Mouse (Mus musculus): ENCODE results near the gene Gsg1. TPM values are rescaled to one million over a fixed set of nuclear protein-coding genes. Genes with fewer than 3 reads are reported as not detected.

Gene Gsg1
- polyA plus RNA-seq, 1 experiment = 1.4 TPM

DNA sequence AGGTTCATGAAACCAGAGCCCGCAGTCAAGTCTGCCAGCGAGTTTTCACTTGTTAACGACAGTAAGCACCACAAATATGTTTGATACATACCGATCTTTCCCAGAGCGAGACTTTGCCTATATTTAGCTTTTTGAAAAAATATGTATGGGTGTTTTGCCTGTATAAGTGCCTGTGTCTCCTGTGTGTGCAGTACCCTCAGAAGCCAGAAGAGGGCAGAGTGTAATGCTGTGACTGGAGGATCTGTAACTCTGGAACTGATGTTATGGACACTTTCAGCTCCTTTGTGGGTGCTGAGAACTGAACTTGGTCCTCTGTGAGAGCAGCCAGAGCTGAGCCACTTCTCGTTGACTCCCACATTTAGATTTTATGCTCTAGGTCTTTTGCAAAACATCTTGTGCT lies 10.0 kb upstream of the Gsg1 start:
- 98% methylated on average over 6 of the region's 6 CpGs for WGBS
- no peak for TF ChIP-seq POLR2A (IDR thresholded peaks at IDR 0.05; ENCODE audit: low read depth, low read length)
- no peak for TF ChIP-seq CTCF (IDR thresholded peaks at IDR 0.05; ENCODE audit: extremely low read depth, insufficient read length, insufficient replicate concordance, low read depth, low read length)

GRCm38 (mm10) chr6:135262565-135262964 lies 8.4 kb upstream of the Gsg1 start:
- no peak overlapping the region for H3K27ac ChIP-seq (ENCODE audit: insufficient read depth, low read depth, low read length)
- 20% methylated on average over 2 of the region's 2 CpGs for WGBS
- TF ChIP-seq POLR2A (IDR thresholded peaks at IDR 0.05; ENCODE audit: low read depth, low read length) (no peak), CTCF (IDR thresholded peaks at IDR 0.05; ENCODE audit: extremely low read depth, insufficient read length, insufficient replicate concordance, low read depth, low read length) (no peak)

More for the DNA sequence above, 10.0 kb upstream of the Gsg1 start:
- Histone ChIP-seq H3K36me3 (ENCODE audit: control insufficient read depth, insufficient read depth, low read length) (no peaks in the 10 kb centered on the region), H3K27ac (ENCODE audit: insufficient read depth, low read depth, low read length) (no peak overlapping the region), H3K4me3 (ENCODE audit: low read depth, low read length) (no peak overlapping the region), H3K4me1 (ENCODE audit: control insufficient read depth, insufficient read depth, insufficient read length, low read length) (peaks cover 10% of the 10 kb centered on the region; the same call in 1 of the 2 replicates), H3K27me3 (ENCODE audit: control insufficient read depth, insufficient read depth, low read length) (no peaks in the 10 kb centered on the region)

GRCm38 (mm10) chr6:135261124-135261523 lies 7.0 kb upstream of the Gsg1 start:
- Histone ChIP-seq H3K27me3 (ENCODE audit: control insufficient read depth, insufficient read depth, low read length) (no peaks in the 10 kb centered on the region), H3K27ac (ENCODE audit: insufficient read depth, low read depth, low read length) (no peak overlapping the region), H3K36me3 (ENCODE audit: control insufficient read depth, insufficient read depth, low read length) (no peaks in the 10 kb centered on the region), H3K4me1 (ENCODE audit: control insufficient read depth, insufficient read depth, insufficient read length, low read length) (peaks cover under 1% of the 10 kb centered on the region; the same call in 1 of the 2 replicates), H3K4me3 (ENCODE audit: low read depth, low read length) (no peak overlapping the region)
- WGBS = 90% methylated on average over 9 of the region's 9 CpGs
- no peak for TF ChIP-seq CTCF (IDR thresholded peaks at IDR 0.05; ENCODE audit: extremely low read depth, insufficient read length, insufficient replicate concordance, low read depth, low read length)
- TF ChIP-seq POLR2A (IDR thresholded peaks at IDR 0.05; ENCODE audit: low read depth, low read length) = no peak

More at GRCm38 (mm10) chr6:135262565-135262964, 8.4 kb upstream of the Gsg1 start:
- H3K4me3 ChIP-seq (ENCODE audit: low read depth, low read length) = no peak overlapping the region
- H3K36me3 ChIP-seq (ENCODE audit: control insufficient read depth, insufficient read depth, low read length) = no peaks in the 10 kb centered on the region
- H3K4me1 ChIP-seq (ENCODE audit: control insufficient read depth, insufficient read depth, insufficient read length, low read length) = peaks cover 7% of the 10 kb centered on the region; the same call in 1 of the 2 replicates
- no peaks in the 10 kb centered on the region for H3K27me3 ChIP-seq (ENCODE audit: control insufficient read depth, insufficient read depth, low read length)

GRCm38 (mm10) chr6:135260435-135260834 lies 6.3 kb upstream of the Gsg1 start:
- no peak overlapping the region for H3K27ac ChIP-seq (ENCODE audit: insufficient read depth, low read depth, low read length)
- TF ChIP-seq POLR2A (IDR thresholded peaks at IDR 0.05; ENCODE audit: low read depth, low read length) (no peak), CTCF (IDR thresholded peaks at IDR 0.05; ENCODE audit: extremely low read depth, insufficient read length, insufficient replicate concordance, low read depth, low read length) (no peak)

GRCm38 (mm10) chr6:135252728-135253077 lies 1.4 kb downstream of the Gsg1 start:
- Histone ChIP-seq H3K36me3 (ENCODE audit: control insufficient read depth, insufficient read depth, low read length) (no peaks in the 10 kb centered on the region), H3K4me3 (ENCODE audit: low read depth, low read length) (no peak overlapping the region), H3K27me3 (ENCODE audit: control insufficient read depth, insufficient read depth, low read length) (no peaks in the 10 kb centered on the region), H3K27ac (ENCODE audit: insufficient read depth, low read depth, low read length) (no peak overlapping the region), H3K4me1 (ENCODE audit: control insufficient read depth, insufficient read depth, insufficient read length, low read length) (peaks cover 9% of the 10 kb centered on the region; the same call in 1 of the 2 replicates)
- 4% methylated on average over 16 of the region's 16 CpGs for WGBS
- TF ChIP-seq POLR2A (IDR thresholded peaks at IDR 0.05; ENCODE audit: low read depth, low read length) (no peak), CTCF (IDR thresholded peaks at IDR 0.05; ENCODE audit: extremely low read depth, insufficient read length, insufficient replicate concordance, low read depth, low read length) (no peak)

More at GRCm38 (mm10) chr6:135260435-135260834, 6.3 kb upstream of the Gsg1 start:
- H3K4me3 ChIP-seq (ENCODE audit: low read depth, low read length) = no peak overlapping the region
- no peaks in the 10 kb centered on the region for H3K36me3 ChIP-seq (ENCODE audit: control insufficient read depth, insufficient read depth, low read length)
- WGBS = 91% methylated on average over 6 of the region's 6 CpGs
- no peaks in the 10 kb centered on the region for H3K27me3 ChIP-seq (ENCODE audit: control insufficient read depth, insufficient read depth, low read length)
- no peaks in the 10 kb centered on the region for H3K4me1 ChIP-seq (ENCODE audit: control insufficient read depth, insufficient read depth, insufficient read length, low read length)

DNA sequence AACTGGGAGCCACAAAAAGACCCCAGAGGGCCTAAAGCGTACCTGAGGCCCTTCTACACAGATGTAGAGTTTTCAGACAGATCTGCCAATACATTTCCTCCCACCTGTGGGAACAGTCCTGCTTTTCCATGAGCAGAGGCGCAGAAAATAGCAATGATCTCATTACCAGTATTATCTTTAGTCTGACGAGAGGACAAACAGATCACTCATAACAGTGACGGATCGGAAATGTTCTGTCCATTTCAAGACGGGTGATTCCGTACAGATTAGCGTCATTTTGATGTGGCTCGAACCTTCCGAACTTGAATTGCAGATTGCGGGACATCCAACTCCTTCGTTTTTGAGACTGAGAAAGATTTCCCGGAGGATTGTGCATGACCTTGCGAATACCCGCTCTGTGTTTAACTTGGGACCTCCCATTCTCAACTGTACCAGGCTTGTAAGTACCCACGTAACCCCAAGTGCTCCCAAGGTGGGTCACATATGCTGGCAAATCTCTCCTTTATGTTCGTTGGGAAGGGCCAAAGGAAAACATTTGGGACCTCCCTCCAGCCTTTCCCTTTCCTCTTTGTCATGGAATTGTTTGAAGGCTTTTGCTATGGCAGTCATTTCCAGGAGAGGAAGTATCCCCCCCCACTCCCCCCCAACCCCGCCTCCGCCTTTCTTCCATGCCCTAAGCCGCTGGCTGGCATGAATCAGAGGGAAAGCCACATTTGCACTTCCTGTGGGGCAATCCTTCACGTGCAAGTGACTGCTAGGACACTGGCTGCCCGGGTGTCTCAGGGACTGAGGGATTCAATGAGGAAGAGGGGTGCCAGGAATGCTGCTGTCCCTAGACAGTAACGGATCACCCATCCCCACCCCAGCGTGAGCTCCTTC lies 2.1 kb downstream of the Gsg1 start:
- 66% methylated on average over 24 of the region's 24 CpGs for WGBS
- Histone ChIP-seq H3K36me3 (ENCODE audit: control insufficient read depth, insufficient read depth, low read length) (no peaks in the 10 kb centered on the region), H3K27ac (ENCODE audit: insufficient read depth, low read depth, low read length) (no peak overlapping the region), H3K27me3 (ENCODE audit: control insufficient read depth, insufficient read depth, low read length) (no peaks in the 10 kb centered on the region), H3K4me1 (ENCODE audit: control insufficient read depth, insufficient read depth, insufficient read length, low read length) (peaks cover 9% of the 10 kb centered on the region; the same call in 1 of the 2 replicates), H3K4me3 (ENCODE audit: low read depth, low read length) (no peak overlapping the region)
- TF ChIP-seq POLR2A (IDR thresholded peaks at IDR 0.05; ENCODE audit: low read depth, low read length) (no peak), CTCF (IDR thresholded peaks at IDR 0.05; ENCODE audit: extremely low read depth, insufficient read length, insufficient replicate concordance, low read depth, low read length) (no peak)

DNA sequence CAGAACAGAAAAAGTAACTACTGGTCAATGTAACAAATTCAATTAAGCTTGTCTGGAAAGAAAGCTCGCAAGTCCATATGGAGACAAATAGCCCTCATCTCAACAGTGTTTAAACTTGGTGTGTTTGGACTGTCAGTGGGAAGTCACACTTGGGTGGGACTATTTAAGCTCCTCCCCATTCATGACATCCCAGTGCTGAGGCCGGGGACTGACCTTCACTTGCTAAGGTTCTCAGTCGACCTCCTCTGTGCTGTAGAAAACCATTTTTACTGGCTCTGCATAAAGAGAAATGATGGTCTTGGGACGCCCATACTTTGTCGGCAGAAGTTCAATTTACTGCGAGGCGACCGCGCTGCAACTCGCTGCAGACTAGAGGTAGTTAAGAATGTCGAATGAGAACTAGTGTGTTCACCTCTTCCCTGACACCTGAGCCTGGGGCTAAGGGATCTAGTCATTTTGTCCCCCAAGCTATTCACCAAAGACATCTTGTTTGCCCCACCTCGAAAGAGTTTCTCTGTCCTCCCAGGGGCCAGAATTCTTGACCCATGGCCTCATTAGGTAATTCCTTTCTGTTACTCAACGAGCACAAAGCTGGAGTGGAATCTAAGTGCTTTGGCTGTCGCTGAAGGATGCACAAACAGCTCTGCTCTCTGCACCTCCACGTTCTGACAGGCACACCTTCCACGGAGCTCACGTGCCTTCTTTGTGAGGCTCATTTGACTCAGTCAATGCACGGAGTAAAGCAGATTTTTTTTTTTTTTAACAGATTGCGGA lies 3.0 kb downstream of the Gsg1 start:
- Histone ChIP-seq H3K36me3 (ENCODE audit: control insufficient read depth, insufficient read depth, low read length) (no peaks in the 10 kb centered on the region), H3K27ac (ENCODE audit: insufficient read depth, low read depth, low read length) (no peak overlapping the region), H3K4me1 (ENCODE audit: control insufficient read depth, insufficient read depth, insufficient read length, low read length) (peaks cover 9% of the 10 kb centered on the region; the same call in 1 of the 2 replicates), H3K27me3 (ENCODE audit: control insufficient read depth, insufficient read depth, low read length) (no peaks in the 10 kb centered on the region), H3K4me3 (ENCODE audit: low read depth, low read length) (no peak overlapping the region)
- TF ChIP-seq POLR2A (IDR thresholded peaks at IDR 0.05; ENCODE audit: low read depth, low read length) = no peak
- no peak for TF ChIP-seq CTCF (IDR thresholded peaks at IDR 0.05; ENCODE audit: extremely low read depth, insufficient read length, insufficient replicate concordance, low read depth, low read length)
- 79% methylated on average over 19 of the region's 19 CpGs for WGBS
